Mouse (Mus musculus) layer of hippocampus, adult 2 months (tissue): ENCODE measurements around the gene Gpkow. TPM values are rescaled to one million over a fixed set of nuclear protein-coding genes. Genes with fewer than 3 reads are reported as not detected.
A peak's percentile ranks its signal among the peaks of the same experiment; 100 is the strongest.

Experiments used
- DNase-seq, 2 experiments: peaks; one replicate each; pipeline ENCODE4 v3.0.0; 2022; ENCODE audit warnings: low spot score in 2 of 2
- H3K27ac ChIP-seq: fragments of 200-600 bp; 2 replicates; pipeline ENCODE4 v1.8.1; 2022
- H3K4me3 ChIP-seq: fragments of 200-600 bp; 2 replicates; pipeline ENCODE4 v1.8.1; 2022; ENCODE audit warnings: mild to moderate bottlenecking
- CTCF ChIP-seq: fragments of 200-600 bp; conservative IDR thresholded peaks from 2 replicates; pipeline ENCODE4 v1.8.1; 2022; ENCODE audit warnings: antibody characterized with exemption, mild to moderate bottlenecking, moderate library complexity
- long read RNA-seq, 2 experiments: library from polyadenylated mRNA; stranded (forward); transcript quantifications; one replicate each; pipeline ENCODE4 v2.0.0; 2021; ENCODE audit warnings: borderline mapping rate in 2 of 2
- total RNA-seq, 2 experiments: library from RNA; stranded (reverse); gene quantifications; 2 replicates each; pipeline ENCODE4 v1.2.3; 2021

Gpkow gene
- total RNA-seq, result 10 to 100 TPM; 32.6 to 40.6 TPM
- long read RNA-seq, experiment 1, transcript Gpkow-201 (11 exons, 3,579 nt), result major isoform, 31 of 41 reads
- long read RNA-seq, experiment 1, partial matches to known transcripts, result 6 of 41 reads
- long read RNA-seq, experiment 1, other reads (novel, unspliced or antisense), result 4 of 41 reads
- long read RNA-seq, experiment 2, transcript Gpkow-201 (11 exons, 3,579 nt), result major isoform, 51 of 57 reads
- long read RNA-seq, experiment 2, partial matches to known transcripts, result 1 of 57 reads
- long read RNA-seq, experiment 2, other reads (novel, unspliced or antisense), result 5 of 57 reads

DNA sequence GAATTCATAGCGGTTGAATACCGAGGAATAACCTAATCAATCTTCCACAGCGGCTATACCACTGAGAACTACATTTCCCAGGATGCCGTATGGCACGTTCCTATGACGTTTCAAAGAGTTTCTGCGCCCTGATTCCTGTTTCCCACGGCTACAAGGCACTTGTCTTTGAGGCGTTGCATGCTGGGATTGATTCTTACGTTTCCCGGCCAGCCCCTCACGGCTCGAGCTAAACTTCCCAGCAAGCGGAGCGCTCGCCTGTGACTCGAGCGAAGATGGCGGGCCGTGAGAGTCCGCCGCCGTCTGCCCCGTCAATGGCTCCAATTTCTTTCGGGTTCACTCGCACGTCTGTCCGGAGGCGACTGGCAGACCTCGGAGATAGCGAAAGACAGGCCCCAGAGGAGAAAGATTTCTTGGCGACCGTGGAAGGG, at the start of gene Gpkow:
Gene Gpkow (plus strand): TSS at position 178 of the 428 bp plus-strand sequence.
- DNase-seq, result peak; percentile 77 to 90
- TF ChIP-seq CTCF, result no peak
- Histone ChIP-seq H3K4me3 (peak within 1 kb of the TSS; percentile 69), H3K27ac (peak within 1 kb of the TSS; percentile 78)

DNA sequence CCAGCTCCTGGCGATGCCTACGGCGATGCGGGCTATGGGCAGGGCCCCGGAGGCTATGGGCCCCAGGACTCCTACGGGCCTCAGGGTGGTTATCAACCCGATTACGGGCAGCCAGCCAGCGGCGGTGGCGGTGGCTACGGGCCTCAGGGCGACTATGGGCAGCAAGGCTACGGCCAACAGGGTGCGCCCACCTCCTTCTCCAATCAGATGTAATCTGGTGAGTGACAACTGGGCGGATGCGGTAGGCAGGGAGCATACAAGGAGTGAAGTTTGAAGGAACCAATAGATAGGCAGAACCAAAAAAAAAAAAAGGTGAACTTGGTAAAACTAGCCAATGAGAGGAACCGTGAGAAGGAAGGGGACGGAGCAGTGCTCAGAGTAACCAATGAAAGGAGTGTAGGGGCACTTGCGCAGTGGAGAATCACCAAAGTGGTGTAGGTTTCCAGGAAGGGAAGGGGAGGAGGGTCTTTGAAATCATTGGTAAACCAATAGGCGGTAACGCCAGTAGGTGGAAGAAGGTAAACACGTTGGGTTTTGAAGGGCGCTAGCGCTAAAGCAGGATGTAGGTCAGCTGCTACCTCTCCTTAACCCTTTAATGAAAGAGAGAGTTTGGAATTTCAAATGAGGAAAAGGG, 48.1 kb upstream of the Gpkow start:
- Histone ChIP-seq H3K27ac (peak overlapping the region; percentile 88), H3K4me3 (peak overlapping the region; percentile 53)
- DNase-seq, result peak; percentile 47 to 67
- TF ChIP-seq CTCF, result peak; percentile 47

DNA sequence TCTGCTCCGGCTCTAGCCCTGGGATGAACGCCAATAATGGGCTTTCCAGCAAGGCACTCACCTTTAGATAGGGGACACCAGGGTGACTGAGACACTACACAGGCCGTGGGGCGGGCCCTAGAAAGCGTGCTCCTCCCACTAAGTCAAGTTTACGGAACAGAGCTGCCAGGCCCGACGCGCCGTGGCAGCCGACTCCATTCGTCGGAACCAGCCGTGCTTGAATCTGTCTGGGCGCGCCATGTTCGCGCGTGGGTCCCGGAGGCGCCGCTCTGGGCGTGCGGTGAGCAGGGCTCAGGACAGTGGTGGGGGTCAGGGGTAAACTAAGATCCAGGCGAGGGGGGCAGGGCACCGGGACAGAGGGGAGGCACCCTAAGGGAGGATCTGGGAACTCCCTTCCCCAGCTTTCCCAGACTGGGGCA, 39.7 kb upstream of the Gpkow start, which contains the start of gene Prickle3:
Gene Prickle3 (plus strand): TSS at position 40 of the 419 bp plus-strand sequence.
- no peak for TF ChIP-seq CTCF
- Histone ChIP-seq H3K4me3 (peak within 1 kb of the TSS; percentile 39), H3K27ac (no peak within 1 kb of the TSS)
- DNase-seq, result no peak

DNA sequence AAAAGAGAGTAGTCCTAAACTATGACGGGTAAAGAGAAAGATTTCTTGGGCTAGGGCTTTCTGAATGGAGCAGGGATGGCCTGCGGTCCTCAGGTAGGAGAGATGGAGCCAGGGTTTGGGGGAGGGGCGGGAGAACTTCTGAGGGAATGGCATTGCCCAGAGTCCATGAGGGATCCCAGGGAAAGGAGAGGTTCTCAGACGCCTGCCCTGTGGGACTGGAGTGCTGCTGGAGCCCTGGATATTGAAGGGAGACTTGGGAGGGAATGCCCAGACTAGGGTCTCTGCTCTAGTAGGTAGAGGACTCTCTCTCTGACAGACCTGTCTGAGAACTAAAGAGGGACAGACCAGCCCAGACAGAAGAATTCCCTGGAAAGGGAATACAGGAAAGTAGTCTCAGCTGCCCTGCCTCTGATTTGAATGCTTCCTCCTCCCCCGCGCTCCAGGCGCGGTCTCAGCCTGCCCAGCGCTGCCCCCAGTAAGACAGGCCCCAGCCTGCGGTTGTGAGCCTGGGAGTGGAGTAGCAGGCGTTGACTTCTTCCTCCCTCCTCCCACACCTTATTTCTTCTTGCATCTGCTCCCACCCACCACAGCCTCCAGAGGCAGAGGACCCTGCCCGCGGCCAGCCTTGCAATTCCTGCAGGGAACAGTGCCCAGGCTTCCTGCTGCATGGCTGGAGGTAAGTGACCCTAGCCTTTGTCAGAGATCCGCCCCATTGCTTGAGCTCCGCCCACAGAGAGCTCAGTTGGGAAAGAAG, 38.7 kb upstream of the Gpkow start:
- no peak for TF ChIP-seq CTCF

DNA sequence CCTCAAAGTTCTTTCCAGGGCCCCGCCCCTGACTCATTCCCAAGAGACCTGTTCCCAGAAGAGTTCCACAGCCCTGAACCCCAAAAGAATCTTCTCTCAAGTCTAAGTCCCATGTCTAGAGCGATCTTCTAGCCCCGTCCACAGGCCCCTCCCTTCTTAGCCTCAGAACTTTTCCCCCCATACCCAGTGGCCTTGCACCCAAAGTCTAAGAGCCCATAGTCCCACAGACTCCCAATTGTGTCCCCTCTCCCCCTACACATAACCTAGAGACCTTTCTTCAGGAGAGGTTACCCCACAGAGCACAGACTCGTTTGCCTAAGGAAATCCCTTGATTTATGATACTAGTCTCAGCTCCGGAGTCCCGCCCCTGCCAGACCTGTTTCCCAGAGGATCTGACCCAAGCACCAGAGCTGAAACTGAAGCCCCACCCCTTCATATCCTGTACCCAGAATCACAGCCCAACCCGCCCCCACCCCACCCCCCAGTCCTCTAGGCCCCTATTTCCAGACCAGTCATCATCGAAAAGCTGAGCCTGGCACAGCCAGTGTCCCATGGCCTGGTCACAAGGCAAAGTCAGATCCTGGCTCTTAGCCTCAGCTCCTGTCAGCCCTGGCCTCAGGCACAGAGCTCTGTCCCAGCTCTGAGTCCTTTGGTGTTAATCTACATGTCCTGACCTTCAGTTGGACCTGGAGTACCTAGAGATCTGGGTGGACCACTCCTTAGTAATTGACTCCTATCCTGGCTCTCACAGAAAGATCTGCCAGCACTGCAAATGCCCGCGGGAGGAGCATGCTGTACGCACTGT, 37.9 kb upstream of the Gpkow start:
- Histone ChIP-seq H3K4me3 (no peak overlapping the region), H3K27ac (no peak overlapping the region)
- no peak for TF ChIP-seq CTCF
- no peak for DNase-seq

More for the DNA sequence above, 38.7 kb upstream of the Gpkow start:
- H3K4me3 ChIP-seq, result no peak overlapping the region; the same call in 1 of the 2 replicates
- DNase-seq, result no peak
- H3K27ac ChIP-seq, result no peak overlapping the region

DNA sequence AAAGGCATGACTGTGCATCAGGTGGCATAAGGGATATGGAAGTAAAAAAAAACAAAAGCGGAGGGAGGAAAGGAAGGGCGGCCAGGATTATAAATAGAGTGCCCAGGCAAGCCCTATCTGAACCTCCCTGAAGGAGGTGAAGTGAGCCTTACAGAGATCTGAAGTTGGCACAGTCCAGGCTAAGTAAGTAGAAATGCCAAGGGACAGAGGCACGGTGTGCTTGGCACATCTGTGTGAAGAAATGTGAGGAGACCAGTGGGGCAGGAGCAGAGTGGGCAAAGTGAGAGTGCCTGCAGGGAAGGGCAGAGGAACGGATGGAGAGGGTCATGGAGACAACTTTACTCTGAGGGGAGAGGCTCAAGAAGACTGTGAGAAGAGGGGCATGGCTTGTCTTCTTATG, 35.8 kb upstream of the Gpkow start:
- TF ChIP-seq CTCF, result no peak
- Histone ChIP-seq H3K27ac (no peak overlapping the region), H3K4me3 (no peak overlapping the region)
- no peak for DNase-seq

DNA sequence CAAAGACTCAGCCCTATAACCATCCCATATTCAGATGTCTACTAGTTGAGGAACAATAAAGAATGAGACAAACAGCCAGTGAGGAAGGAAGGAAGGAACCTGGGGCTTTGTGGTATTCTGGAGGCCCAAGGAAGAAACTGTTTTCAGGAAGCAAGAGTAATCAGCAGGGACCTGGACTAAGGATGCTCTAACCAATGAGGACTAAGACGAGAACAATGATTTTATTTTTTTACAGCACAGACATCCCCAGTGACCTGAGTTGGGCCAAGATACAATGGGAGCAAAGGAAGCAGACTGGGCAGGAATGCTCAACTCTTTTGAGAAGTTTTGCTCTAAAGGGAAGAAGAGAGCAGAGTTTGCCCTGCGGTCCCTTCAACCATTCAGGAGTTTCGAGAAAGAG, 34.0 kb upstream of the Gpkow start:
- DNase-seq, result no peak
- Histone ChIP-seq H3K27ac (no peak overlapping the region), H3K4me3 (no peak overlapping the region)
- no peak for TF ChIP-seq CTCF

DNA sequence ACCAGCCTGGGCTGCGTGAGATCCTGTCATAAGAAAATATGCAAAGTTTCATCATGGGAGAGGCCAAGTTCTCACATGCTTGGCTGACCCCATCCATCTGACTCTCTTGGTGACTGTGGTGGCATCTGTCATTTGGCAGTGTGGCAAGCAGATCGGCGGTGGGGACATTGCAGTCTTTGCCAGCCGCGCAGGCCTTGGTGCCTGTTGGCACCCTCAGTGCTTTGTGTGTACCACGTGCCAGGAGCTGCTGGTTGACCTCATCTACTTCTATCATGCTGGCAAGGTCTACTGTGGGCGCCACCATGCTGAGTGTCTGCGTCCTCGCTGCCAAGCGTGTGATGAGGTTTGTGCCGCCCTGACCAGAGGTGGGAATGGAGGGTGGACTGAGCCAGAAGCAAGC, 32.1 kb upstream of the Gpkow start:
- TF ChIP-seq CTCF, result no peak
- DNase-seq, result no peak
- no peak overlapping the region for H3K27ac ChIP-seq
- no peak overlapping the region for H3K4me3 ChIP-seq

DNA sequence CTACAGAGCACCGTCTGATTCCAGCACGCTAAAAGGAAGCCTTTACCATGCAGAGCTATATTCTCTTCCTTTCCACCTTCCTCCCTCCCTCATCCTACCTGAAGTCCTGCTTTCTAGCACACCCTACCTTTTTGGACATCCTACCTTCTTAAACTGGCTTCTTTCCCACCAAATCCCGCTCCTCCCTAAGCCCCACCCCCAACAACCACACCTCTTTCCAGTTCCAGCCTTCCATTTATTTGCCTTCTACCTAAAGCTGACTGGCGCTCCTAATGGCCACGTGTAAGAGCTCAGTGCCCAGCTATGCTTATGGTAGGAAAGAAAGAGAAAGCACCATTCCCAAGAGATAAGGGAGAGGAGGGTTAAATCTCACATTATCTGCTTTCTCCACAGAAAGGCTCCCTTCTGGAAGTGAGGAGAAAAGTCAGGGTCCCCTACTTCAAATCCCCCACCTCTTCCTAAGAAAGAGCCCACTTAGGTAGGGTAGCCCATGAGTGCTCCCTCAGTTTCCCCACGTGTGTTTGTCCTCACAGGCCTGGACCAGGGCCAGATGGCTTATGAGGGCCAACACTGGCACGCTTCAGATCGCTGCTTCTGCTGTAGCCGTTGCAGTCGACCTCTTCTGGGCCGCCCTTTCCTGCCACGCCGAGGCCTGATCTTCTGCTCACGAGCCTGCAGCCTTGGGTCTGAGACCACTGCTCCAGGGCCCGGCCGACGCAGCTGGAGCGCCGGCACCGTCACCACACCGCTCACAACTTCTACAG, 31.0 kb upstream of the Gpkow start:
- DNase-seq, result no peak
- no peak for TF ChIP-seq CTCF
- no peak overlapping the region for H3K27ac ChIP-seq
- H3K4me3 ChIP-seq, result no peak overlapping the region

DNA sequence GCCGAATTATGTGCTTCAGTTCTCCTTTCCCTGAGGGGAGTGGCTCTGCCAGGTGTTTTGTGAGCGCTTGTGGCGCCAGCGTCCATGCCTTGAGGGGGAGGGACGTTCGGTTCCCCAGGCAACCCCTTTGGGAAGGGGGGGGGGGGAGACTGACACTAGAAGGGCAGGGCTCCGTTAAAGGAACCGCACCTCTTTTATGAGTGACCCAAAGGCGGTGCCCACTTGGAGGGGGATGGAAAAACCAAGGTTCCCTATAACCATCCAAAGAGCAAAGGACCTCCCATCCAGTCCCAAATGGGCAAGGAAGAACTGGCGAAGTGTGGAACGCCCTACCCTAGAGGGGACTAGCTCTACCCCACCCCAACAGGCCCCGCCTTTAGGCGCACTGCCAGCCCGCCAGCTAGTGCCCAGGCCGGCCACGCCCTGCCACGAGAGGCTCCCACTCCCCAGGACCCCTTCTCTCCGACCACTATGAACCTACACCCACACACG, 26.5 kb upstream of the Gpkow start:
- Histone ChIP-seq H3K27ac (0 out of 2 replicates have a peak overlapping the region, but pooled peaks have one; percentile 48), H3K4me3 (peak overlapping the region; percentile 50)
- peak in 1 of 2 experiments; percentile 17 for DNase-seq
- TF ChIP-seq CTCF, result no peak

DNA sequence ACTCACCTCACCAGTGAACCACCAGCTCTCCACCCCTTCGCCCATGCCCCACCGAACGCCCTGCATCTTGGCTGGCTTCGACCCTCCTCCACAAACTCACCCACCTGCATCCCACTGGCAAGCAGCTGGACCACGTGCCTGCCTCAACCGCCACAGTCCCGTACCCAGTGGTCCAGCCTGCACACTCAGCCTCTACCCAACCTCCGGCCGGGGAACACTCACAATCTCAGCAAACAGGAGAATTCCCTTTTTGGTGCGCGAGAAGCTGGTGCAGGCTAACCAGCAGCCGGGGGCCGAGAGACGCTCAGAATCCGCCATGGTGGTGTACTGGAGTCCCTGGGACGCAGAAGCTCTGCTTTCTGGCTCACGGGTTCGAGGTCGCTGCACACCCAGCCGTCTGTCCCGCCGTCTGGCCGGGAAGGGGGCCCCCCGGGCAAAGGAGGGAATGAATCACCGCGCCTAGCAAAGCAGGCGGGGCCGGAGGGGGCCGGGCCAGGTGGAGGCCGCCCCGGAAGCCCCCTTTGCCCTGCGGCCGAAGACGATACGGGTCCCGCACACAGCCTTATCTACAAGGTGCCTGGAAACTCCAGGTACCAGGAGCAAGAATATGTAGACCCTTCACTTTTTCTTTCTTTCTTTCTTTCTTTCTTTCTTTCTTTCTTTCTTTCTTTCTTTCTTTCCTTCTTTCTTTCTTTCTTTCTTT, 25.9 kb upstream of the Gpkow start, which contains the start of gene Plp2:
Gene Plp2 (minus strand): TSS at position 470 of the 703 bp plus-strand sequence.
- DNase-seq, result peak in 1 of 2 experiments; percentile 11
- Histone ChIP-seq H3K4me3 (peak within 1 kb of the TSS; percentile 50), H3K27ac (peak within 1 kb of the TSS; percentile 48; the same call in 1 of the 2 replicates)
- TF ChIP-seq CTCF, result no peak
